Mouse (Mus musculus): ENCODE results near the gene Birc5.

- TF ChIP-seq GATA1 (IDR thresholded peaks at IDR 0.05; ENCODE audit: low read length) (no peak), TAL1 (IDR thresholded peaks at IDR 0.05; ENCODE audit: low read length) (no peak)
Measured at GRCm38 (mm10) chr11:117826916-117827315, 22.1 kb upstream of the Birc5 start.
